Mouse (Mus musculus) bone marrow, adult 2 months (tissue): Measurements from ENCODE around the gene Aunip. TPM values are rescaled to one million over a fixed set of nuclear protein-coding genes. Genes with fewer than 3 reads are reported as not detected.
A peak's percentile ranks its signal among the peaks of the same experiment; 100 is the strongest.

Experiments
- H3K27ac ChIP-seq: fragments of 200-500 bp; 2 replicates; pipeline ENCODE4 v1.5.1; 2012; ENCODE audit warnings: low read depth, mild to moderate bottlenecking, control low read depth, inconsistent platforms, low read length; ENCODE audit not compliant: control insufficient read depth, poor library complexity, insufficient read depth
- H3K4me1 ChIP-seq: fragments of 200-500 bp; 2 replicates; pipeline ENCODE4 v1.6.1; 2011; ENCODE audit warnings: low read length; ENCODE audit not compliant: control insufficient read depth, insufficient read depth
- H3K4me3 ChIP-seq: fragments of 200-500 bp; replicated peaks from 2 replicates; pipeline ENCODE3; 2011; ENCODE audit warnings: mild to moderate bottlenecking, low read depth, low read length, control low read depth; ENCODE audit not compliant: control insufficient read depth
- CTCF ChIP-seq: fragments of 200-500 bp; IDR thresholded peaks from 2 replicates; pipeline ENCODE4 v1.5.1; 2011; ENCODE audit warnings: low read length, control low read depth; ENCODE audit not compliant: control insufficient read depth, insufficient read depth
- POLR2A ChIP-seq: fragments of 200-500 bp; IDR thresholded peaks from 2 replicates; pipeline ENCODE4 v1.6.1; 2011; ENCODE audit warnings: low read depth, mild to moderate bottlenecking, control low read depth, low read length, borderline replicate concordance; ENCODE audit not compliant: control insufficient read depth
- WGBS: fragments of 180-500 bp; shearing (Covaris S2); methylation state at CpG from one replicate; pipeline ENCODE4 v1.1.7; 2018; 5-methylcytosine and 5-hydroxymethylcytosine counted together
- polyA plus RNA-seq: library from polyadenylated mRNA; stranded (reverse); fragments of >200 nt; gene quantifications from 2 replicates; pipeline ENCODE4 v1.2.4, GENCODE M21; 2011; ENCODE audit warnings: low replicate concordance; ENCODE audit not compliant: missing spikeins, insufficient read depth, insufficient read length

Aunip gene
- polyA plus RNA-seq, 1 experiment, result 13.9 TPM

GRCm38 (mm10) chr4:134469341-134469796 is 41.4 kb upstream of the Aunip start:
- no peak overlapping the region for H3K27ac ChIP-seq
- TF ChIP-seq CTCF (no peak), POLR2A (no peak)
- peaks cover 2% of the 10 kb centered on the region for H3K4me1 ChIP-seq
- peak overlapping the region; percentile 71 for H3K4me3 ChIP-seq
- 9% methylated on average over 6 of the region's 6 CpGs for WGBS

- no peak overlapping the region for H3K4me3 ChIP-seq
- WGBS, result 52% methylated on average over 3 of the region's 3 CpGs
- no peak overlapping the region for H3K27ac ChIP-seq
- no peak for TF ChIP-seq CTCF
- TF ChIP-seq POLR2A, result no peak
- H3K4me1 ChIP-seq, result peaks cover 2% of the 10 kb centered on the region
Measured at GRCm38 (mm10) chr4:134469985-134470384, 40.8 kb upstream of the Aunip start.

GRCm38 (mm10) chr4:134471469-134471868 is 39.3 kb upstream of the Aunip start:
- no peak overlapping the region for H3K4me3 ChIP-seq
- TF ChIP-seq CTCF (no peak), POLR2A (no peak)
- no peak overlapping the region for H3K27ac ChIP-seq
- peaks cover 2% of the 10 kb centered on the region for H3K4me1 ChIP-seq

GRCm38 (mm10) chr4:134473764-134474163 is 37.0 kb upstream of the Aunip start:
- peaks cover 1% of the 10 kb centered on the region; the same call in 1 of the 2 replicates for H3K4me1 ChIP-seq

GRCm38 (mm10) chr4:134474240-134474639 is 36.6 kb upstream of the Aunip start:
- WGBS, result 88% methylated on average over 8 of the region's 8 CpGs

More at GRCm38 (mm10) chr4:134473764-134474163, 37.0 kb upstream of the Aunip start:
- 88% methylated on average over 4 of the region's 4 CpGs for WGBS
- TF ChIP-seq CTCF (no peak), POLR2A (no peak)
- H3K4me3 ChIP-seq, result no peak overlapping the region
- H3K27ac ChIP-seq, result no peak overlapping the region

GRCm38 (mm10) chr4:134476899-134477298 is 33.9 kb upstream of the Aunip start:
- no peak for TF ChIP-seq POLR2A
- no peak for TF ChIP-seq CTCF
- peaks cover 1% of the 10 kb centered on the region; the same call in 1 of the 2 replicates for H3K4me1 ChIP-seq
- no peak overlapping the region for H3K4me3 ChIP-seq
- 82% methylated on average over 8 of the region's 8 CpGs for WGBS
- no peak overlapping the region for H3K27ac ChIP-seq

More at GRCm38 (mm10) chr4:134474240-134474639, 36.6 kb upstream of the Aunip start:
- TF ChIP-seq CTCF (no peak), POLR2A (no peak)
- Histone ChIP-seq H3K4me3 (no peak overlapping the region), H3K4me1 (peaks cover 1% of the 10 kb centered on the region; the same call in 1 of the 2 replicates), H3K27ac (no peak overlapping the region)

GRCm38 (mm10) chr4:134478031-134478430 is 32.8 kb upstream of the Aunip start:
- no peak overlapping the region for H3K27ac ChIP-seq
- no peak overlapping the region for H3K4me3 ChIP-seq
- TF ChIP-seq CTCF (peak; percentile 100), POLR2A (0 out of 2 replicates have a peak, but pooled peaks have one; percentile 29)
- 7% methylated on average over 9 of the region's 9 CpGs for WGBS
- H3K4me1 ChIP-seq, result peaks cover 3% of the 10 kb centered on the region; the same call in 1 of the 2 replicates

- H3K4me3 ChIP-seq, result no peak overlapping the region
- WGBS, result 89% methylated on average over 4 of the region's 4 CpGs
- peaks cover 4% of the 10 kb centered on the region; the same call in 1 of the 2 replicates for H3K4me1 ChIP-seq
- TF ChIP-seq POLR2A (no peak), CTCF (no peak)
- no peak overlapping the region for H3K27ac ChIP-seq
Measured at GRCm38 (mm10) chr4:134479839-134480238, 31.0 kb upstream of the Aunip start.

- Histone ChIP-seq H3K27ac (no peak overlapping the region), H3K4me3 (no peak overlapping the region), H3K4me1 (peaks cover 4% of the 10 kb centered on the region; the same call in 1 of the 2 replicates)
- 11% methylated on average over 6 of the region's 6 CpGs for WGBS
- TF ChIP-seq CTCF, result peak; percentile 93
- no peak for TF ChIP-seq POLR2A
Measured at GRCm38 (mm10) chr4:134480864-134481263, 29.9 kb upstream of the Aunip start.
